Mouse (Mus musculus) thymus, adult 2 months (tissue): ENCODE measurements around the gene Mitf.

Source experiments
- CTCF ChIP-seq: fragments of 200-500 bp; IDR thresholded peaks from 2 replicates; pipeline ENCODE4 v1.5.1; 2012; ENCODE audit warnings: mild to moderate bottlenecking, control low read depth, low read length, moderate library complexity, borderline replicate concordance; ENCODE audit not compliant: control insufficient read depth, poor library complexity, insufficient read depth; ENCODE audit errors: extremely low read depth
- POLR2A ChIP-seq: fragments of 200-500 bp; IDR thresholded peaks from 2 replicates; pipeline ENCODE4 v1.6.1; 2012; ENCODE audit warnings: mild to moderate bottlenecking, low read length, control low read depth, moderate library complexity; ENCODE audit not compliant: control insufficient read depth, poor library complexity, insufficient read depth; ENCODE audit errors: extremely low read depth

GRCm38 (mm10) chr6:97832501-97832900 lies 25.6 kb downstream of the Mitf start:
- no peak for TF ChIP-seq CTCF
- no peak for TF ChIP-seq POLR2A
